Mouse (Mus musculus) heart, embryonic 15.5 days (tissue): ENCODE measurements around the gene Slf2. TPM values are rescaled to one million over a fixed set of nuclear protein-coding genes. Genes with fewer than 3 reads are reported as not detected.

Experiments
- ATAC-seq: fragments of 200-750 bp; cut with Nextera tagmentation; replicated peaks from 2 replicates; pipeline ENCODE4 v1.8.0; 2017; ENCODE audit warnings: low read depth, moderate TSS enrichment; ENCODE audit not compliant: insufficient number of reproducible peaks, insufficient read depth, low FRiP score
- H3K27ac ChIP-seq: fragments of 300-500 bp; sonication (generic); 2 replicates; pipeline ENCODE4 v1.5.1; 2015; ENCODE audit warnings: mild to moderate bottlenecking, inconsistent platforms
- H3K27me3 ChIP-seq: fragments of 300-500 bp; sonication (generic); 2 replicates; pipeline ENCODE4 v1.6.1; 2015; ENCODE audit warnings: inconsistent platforms
- H3K36me3 ChIP-seq: fragments of 300-500 bp; sonication (generic); 2 replicates; pipeline ENCODE4 v1.6.1; 2015; ENCODE audit warnings: mild to moderate bottlenecking, inconsistent platforms
- H3K4me1 ChIP-seq: fragments of 300-500 bp; sonication (generic); replicated peaks from 2 replicates; pipeline ENCODE4 v1.6.1; 2015; ENCODE audit warnings: inconsistent platforms
- H3K4me2 ChIP-seq: fragments of 300-500 bp; sonication (generic); 2 replicates; pipeline ENCODE4 v1.6.1; 2015; ENCODE audit warnings: inconsistent platforms, mild to moderate bottlenecking, moderate library complexity
- H3K4me3 ChIP-seq: fragments of 300-500 bp; sonication (generic); 2 replicates; pipeline ENCODE4 v1.5.1; 2015; ENCODE audit warnings: mild to moderate bottlenecking, inconsistent platforms
- H3K9ac ChIP-seq: fragments of 300-500 bp; sonication (generic); 2 replicates; pipeline ENCODE4 v1.6.1; 2015; ENCODE audit warnings: mild to moderate bottlenecking, inconsistent platforms
- H3K9me3 ChIP-seq: fragments of 300-500 bp; sonication (generic); replicated peaks from 2 replicates; pipeline ENCODE4 v1.6.1; 2016; ENCODE audit warnings: inconsistent platforms
- whole genome bisulfite sequencing: fragments of 180-500 bp; shearing (Covaris S2); methylation state at CpG from one replicate; pipeline ENCODE4 v1.1.7; 2015; ENCODE audit warnings: mixed read lengths; 5-methylcytosine and 5-hydroxymethylcytosine counted together
- polyA plus RNA-seq: library from polyadenylated mRNA; unstranded; fragments of >200 nt; fragmentation: Nextera tagmentation; extraction: Ambion mirVana; gene quantifications from 2 replicates; pipeline ENCODE4 v1.2.1, GENCODE M21; 2015

The Slf2 gene
- polyA plus RNA-seq: 28.1 and 30.0 TPM in 2 replicates

GRCm38 (mm10) chr19:44930744-44931453 is at the start of gene Slf2:
TSS of gene Slf2 (plus strand) at chr19:44931151.
- Histone ChIP-seq H3K4me3 (peak within 1 kb of the TSS; percentile 100), H3K4me2 (peak within 1 kb of the TSS; percentile 81), H3K9me3 (no peaks in the 10 kb centered on the region), H3K36me3 (peaks cover 15% of the 10 kb centered on the region), H3K9ac (peak within 1 kb of the TSS; percentile 91), H3K27me3 (no peaks in the 10 kb centered on the region), H3K27ac (peak within 1 kb of the TSS; percentile 86), H3K4me1 (peaks cover 50% of the 10 kb centered on the region)
- WGBS: 0% methylated on average over 55 of the region's 55 CpGs
- ATAC-seq: peak; percentile 97

- Histone ChIP-seq H3K27ac (0 out of 2 replicates have a peak overlapping the region, but pooled peaks have one; percentile 42), H3K9ac (peak overlapping the region; percentile 56), H3K27me3 (peaks cover 41% of the 10 kb centered on the region), H3K9me3 (no peaks in the 10 kb centered on the region), H3K4me3 (peak overlapping the region; percentile 44), H3K4me2 (peak overlapping the region; percentile 71), H3K4me1 (peaks cover 34% of the 10 kb centered on the region), H3K36me3 (no peaks in the 10 kb centered on the region)
- WGBS: 1% methylated on average over 31 of the region's 31 CpGs
- peak; percentile 51; the same call in 1 of the 2 replicates for ATAC-seq
Observed at GRCm38 (mm10) chr19:44882552-44883024, 48.4 kb upstream of the Slf2 start.

- no peak for ATAC-seq
- H3K4me3 ChIP-seq: no peak overlapping the region
- no peak overlapping the region for H3K9ac ChIP-seq
- H3K27me3 ChIP-seq: peaks cover 47% of the 10 kb centered on the region
- no peak overlapping the region for H3K4me2 ChIP-seq
- H3K27ac ChIP-seq: no peak overlapping the region
- H3K36me3 ChIP-seq: no peaks in the 10 kb centered on the region
- H3K9me3 ChIP-seq: no peaks in the 10 kb centered on the region
- peaks cover 35% of the 10 kb centered on the region for H3K4me1 ChIP-seq
- WGBS: 59% methylated on average over 3 of the region's 3 CpGs
Observed at GRCm38 (mm10) chr19:44884331-44884730, 46.6 kb upstream of the Slf2 start.

GRCm38 (mm10) chr19:44886475-44886874 is 44.5 kb upstream of the Slf2 start:
- Histone ChIP-seq H3K27me3 (peaks cover 59% of the 10 kb centered on the region), H3K4me3 (no peak overlapping the region), H3K9ac (no peak overlapping the region), H3K36me3 (no peaks in the 10 kb centered on the region), H3K27ac (no peak overlapping the region), H3K4me2 (no peak overlapping the region), H3K4me1 (peaks cover 28% of the 10 kb centered on the region), H3K9me3 (no peaks in the 10 kb centered on the region)
- ATAC-seq: peak; percentile 68; the same call in 1 of the 2 replicates
- WGBS: 23% methylated on average over 3 of the region's 3 CpGs

- Histone ChIP-seq H3K4me1 (peaks cover 16% of the 10 kb centered on the region), H3K27ac (no peak overlapping the region), H3K27me3 (peaks cover 65% of the 10 kb centered on the region), H3K9me3 (no peaks in the 10 kb centered on the region), H3K4me3 (no peak overlapping the region), H3K36me3 (no peaks in the 10 kb centered on the region), H3K4me2 (no peak overlapping the region), H3K9ac (no peak overlapping the region)
- ATAC-seq: no peak
- 24% methylated on average over 7 of the region's 7 CpGs for WGBS
Observed at GRCm38 (mm10) chr19:44887679-44888235, 43.2 kb upstream of the Slf2 start.

- no peak overlapping the region for H3K9ac ChIP-seq
- H3K27ac ChIP-seq: no peak overlapping the region
- peaks cover 68% of the 10 kb centered on the region for H3K27me3 ChIP-seq
- no peaks in the 10 kb centered on the region for H3K36me3 ChIP-seq
- no peak overlapping the region for H3K4me2 ChIP-seq
- H3K4me3 ChIP-seq: no peak overlapping the region
- WGBS: 40% methylated on average over 6 of the region's 6 CpGs
- peaks cover 18% of the 10 kb centered on the region for H3K4me1 ChIP-seq
- H3K9me3 ChIP-seq: no peaks in the 10 kb centered on the region
- no peak for ATAC-seq
Observed at GRCm38 (mm10) chr19:44889548-44889947, 41.4 kb upstream of the Slf2 start.

GRCm38 (mm10) chr19:44891446-44891845 is 39.5 kb upstream of the Slf2 start:
- Histone ChIP-seq H3K27ac (no peak overlapping the region), H3K4me1 (peaks cover 16% of the 10 kb centered on the region), H3K36me3 (no peaks in the 10 kb centered on the region), H3K9me3 (no peaks in the 10 kb centered on the region), H3K4me2 (no peak overlapping the region), H3K27me3 (peaks cover 74% of the 10 kb centered on the region), H3K4me3 (no peak overlapping the region), H3K9ac (no peak overlapping the region)
- 65% methylated on average over 15 of the region's 15 CpGs for WGBS
- ATAC-seq: no peak

GRCm38 (mm10) chr19:44893231-44893871 is 37.6 kb upstream of the Slf2 start:
- Histone ChIP-seq H3K9ac (no peak overlapping the region), H3K27me3 (peaks cover 63% of the 10 kb centered on the region), H3K36me3 (no peaks in the 10 kb centered on the region), H3K4me2 (peak overlapping the region; percentile 8; the same call in 1 of the 2 replicates), H3K27ac (no peak overlapping the region), H3K9me3 (no peaks in the 10 kb centered on the region), H3K4me1 (peaks cover 9% of the 10 kb centered on the region), H3K4me3 (no peak overlapping the region)
- WGBS: 48% methylated on average over 19 of the region's 19 CpGs
- no peak for ATAC-seq

GRCm38 (mm10) chr19:44895245-44895644 is 35.7 kb upstream of the Slf2 start:
- Histone ChIP-seq H3K9me3 (no peaks in the 10 kb centered on the region), H3K36me3 (no peaks in the 10 kb centered on the region), H3K27ac (no peak overlapping the region), H3K4me3 (no peak overlapping the region), H3K27me3 (peaks cover 51% of the 10 kb centered on the region), H3K4me1 (peaks cover 28% of the 10 kb centered on the region), H3K9ac (no peak overlapping the region), H3K4me2 (no peak overlapping the region)
- WGBS: 0% methylated on average over 4 of the region's 4 CpGs
- ATAC-seq: peak; percentile 47; the same call in 1 of the 2 replicates

GRCm38 (mm10) chr19:44896450-44896849 is 34.5 kb upstream of the Slf2 start:
- Histone ChIP-seq H3K36me3 (no peaks in the 10 kb centered on the region), H3K9ac (no peak overlapping the region), H3K9me3 (no peaks in the 10 kb centered on the region), H3K4me1 (peaks cover 30% of the 10 kb centered on the region), H3K4me2 (no peak overlapping the region), H3K27me3 (peaks cover 40% of the 10 kb centered on the region), H3K4me3 (no peak overlapping the region), H3K27ac (no peak overlapping the region)
- ATAC-seq: no peak
- WGBS: 61% methylated on average over 6 of the region's 6 CpGs

- Histone ChIP-seq H3K4me2 (no peak overlapping the region), H3K9me3 (no peaks in the 10 kb centered on the region), H3K4me3 (no peak overlapping the region), H3K9ac (no peak overlapping the region), H3K27ac (no peak overlapping the region), H3K36me3 (no peaks in the 10 kb centered on the region), H3K27me3 (peaks cover 33% of the 10 kb centered on the region), H3K4me1 (peaks cover 32% of the 10 kb centered on the region)
- 65% methylated on average over 5 of the region's 5 CpGs for WGBS
- ATAC-seq: no peak
Observed at GRCm38 (mm10) chr19:44897521-44897920, 33.4 kb upstream of the Slf2 start.
